Mouse (Mus musculus): Measurements from ENCODE around the gene Coro2a.
"Not testable (repeated sequence)": the region's sequence is repeated elsewhere in the genome, so short reads cannot be mapped to it uniquely, and the experiment has no call there.

- TF ChIP-seq POLR2A (IDR thresholded peaks at IDR 0.05; ENCODE audit: borderline replicate concordance, extremely low read depth, insufficient read depth, insufficient read length, poor library complexity, severe bottlenecking); CTCF (IDR thresholded peaks at IDR 0.05; ENCODE audit: borderline replicate concordance, extremely low read depth, insufficient read depth, insufficient read length): not testable (repeated sequence)
Measured at GRCm38 (mm10) chr4:46582024-46582423, 20.0 kb downstream of the Coro2a start.
